Mouse (Mus musculus): ENCODE data around the gene Phc2. TPM values are rescaled to one million over a fixed set of nuclear protein-coding genes. Genes with fewer than 3 reads are reported as not detected.

Gene Phc2
- polyA plus RNA-seq, 1 experiment: 104 TPM

DNA sequence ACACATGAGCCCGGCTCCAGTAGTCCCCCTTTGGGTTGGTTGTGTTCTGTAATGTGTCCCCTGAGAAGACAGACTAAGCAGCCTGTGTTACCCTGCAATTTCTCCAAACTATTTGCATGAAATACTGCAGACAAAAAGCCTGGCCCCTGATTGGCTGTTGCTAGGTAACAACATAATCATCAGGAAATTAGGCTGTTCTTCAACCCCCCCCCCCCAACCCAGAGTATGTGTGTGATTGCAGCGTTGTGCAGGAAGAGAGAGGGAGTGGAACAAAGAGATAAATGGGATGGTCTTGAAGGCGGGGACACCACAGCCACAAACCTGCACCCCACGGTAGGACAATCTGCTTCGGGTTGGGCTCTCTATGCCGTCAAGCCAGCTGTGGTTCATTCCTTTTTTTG is 34.0 kb downstream of the Phc2 start:
- DNase-seq (ENCODE audit: extremely low spot score in 1 of 2, low spot score in 1 of 2): peak in 1 of 2 experiments; percentile 72

- peak; percentile 67 to 75 for DNase-seq (ENCODE audit: extremely low spot score in 1 of 2, low spot score in 1 of 2)
Measured at GRCm38 (mm10) chr4:128688976-128689375, 34.5 kb downstream of the Phc2 start.

DNA sequence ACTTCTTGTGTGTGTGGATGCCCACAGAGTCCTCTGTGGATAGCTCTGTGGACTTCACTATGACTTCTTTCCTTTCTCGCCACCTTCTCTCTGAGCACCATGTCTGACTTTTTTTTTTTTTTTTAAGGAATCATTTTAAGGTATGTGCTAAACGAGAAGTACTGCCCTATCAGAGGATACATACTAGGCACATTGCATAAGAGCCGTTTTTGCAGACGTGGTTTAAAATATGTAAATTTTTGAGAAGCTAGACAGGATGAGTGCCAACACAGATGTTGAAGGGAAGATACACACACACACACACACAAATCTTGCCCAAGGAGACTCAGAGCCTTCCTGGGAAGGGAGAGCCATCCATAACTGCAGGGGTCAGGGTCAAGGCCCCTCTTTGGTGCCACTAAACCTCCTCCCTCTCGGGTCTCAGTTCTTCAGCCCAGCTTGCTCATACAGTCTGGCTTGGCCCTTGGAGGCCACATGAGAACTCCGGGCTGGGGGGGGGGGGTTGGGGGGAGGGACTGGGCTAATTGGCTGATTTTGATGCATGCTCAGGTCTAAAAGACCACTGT is 35.3 kb downstream of the Phc2 start:
- no peak for DNase-seq (ENCODE audit: extremely low spot score in 1 of 2, low spot score in 1 of 2)

- DNase-seq (ENCODE audit: extremely low spot score in 1 of 2, low spot score in 1 of 2): no peak
Measured at GRCm38 (mm10) chr4:128691195-128691594, 36.7 kb downstream of the Phc2 start.

- peak in 1 of 2 experiments; percentile 50 for DNase-seq (ENCODE audit: extremely low spot score in 1 of 2, low spot score in 1 of 2)
Measured at GRCm38 (mm10) chr4:128692149-128692925, 37.8 kb downstream of the Phc2 start.

- no peak for DNase-seq (ENCODE audit: extremely low spot score in 1 of 2, low spot score in 1 of 2)
Measured at GRCm38 (mm10) chr4:128693207-128693606, 38.7 kb downstream of the Phc2 start.

GRCm38 (mm10) chr4:128694315-128694714 is 39.8 kb downstream of the Phc2 start:
- no peak for DNase-seq (ENCODE audit: extremely low spot score in 1 of 2, low spot score in 1 of 2)

- peak in 1 of 2 experiments; percentile 66 for DNase-seq (ENCODE audit: extremely low spot score in 1 of 2, low spot score in 1 of 2)
Measured at GRCm38 (mm10) chr4:128695149-128695548, 40.6 kb downstream of the Phc2 start.

DNA sequence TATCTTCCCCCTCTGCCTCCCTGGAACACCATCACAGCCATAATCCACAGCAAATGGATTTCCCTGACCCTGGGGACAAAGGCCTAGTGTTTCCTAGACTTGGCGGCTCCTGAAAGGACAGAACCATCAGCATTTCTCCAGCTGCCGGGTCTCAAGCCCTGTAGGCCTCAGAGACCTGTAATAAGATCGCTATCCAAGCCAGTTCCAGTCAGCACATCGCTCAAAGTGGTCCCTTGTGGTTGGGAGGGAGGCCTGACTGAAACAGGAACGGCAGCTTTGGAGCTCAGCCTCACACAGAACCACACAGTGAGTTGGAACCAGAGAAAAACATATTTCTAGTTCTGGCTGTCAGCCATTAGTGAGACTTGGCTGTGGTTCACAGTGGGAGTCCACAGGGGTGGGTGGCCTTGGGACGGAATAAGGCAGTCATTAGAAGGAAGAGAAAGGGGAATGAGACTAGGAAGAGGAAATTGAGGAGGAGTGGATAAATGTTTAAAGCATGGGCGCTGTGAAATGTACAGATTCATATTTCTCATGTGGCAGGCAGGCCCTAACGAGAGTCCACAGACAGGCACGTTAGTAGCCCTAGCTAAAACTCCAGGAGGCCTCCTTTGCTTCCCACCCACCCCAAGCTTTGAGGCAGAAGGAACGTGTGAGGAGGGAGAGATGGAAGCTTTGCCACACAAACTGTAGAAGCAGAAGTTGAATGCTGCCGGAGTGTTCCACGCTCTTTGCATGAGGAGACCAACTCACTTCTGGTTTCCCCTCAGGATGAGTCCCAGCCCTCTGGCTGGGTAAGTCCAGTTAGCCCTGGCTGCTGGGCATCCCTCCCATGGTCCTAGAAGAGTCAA is 43.7 kb downstream of the Phc2 start:
- DNase-seq (ENCODE audit: extremely low spot score in 1 of 2, low spot score in 1 of 2): peak; percentile 44 to 82

DNA sequence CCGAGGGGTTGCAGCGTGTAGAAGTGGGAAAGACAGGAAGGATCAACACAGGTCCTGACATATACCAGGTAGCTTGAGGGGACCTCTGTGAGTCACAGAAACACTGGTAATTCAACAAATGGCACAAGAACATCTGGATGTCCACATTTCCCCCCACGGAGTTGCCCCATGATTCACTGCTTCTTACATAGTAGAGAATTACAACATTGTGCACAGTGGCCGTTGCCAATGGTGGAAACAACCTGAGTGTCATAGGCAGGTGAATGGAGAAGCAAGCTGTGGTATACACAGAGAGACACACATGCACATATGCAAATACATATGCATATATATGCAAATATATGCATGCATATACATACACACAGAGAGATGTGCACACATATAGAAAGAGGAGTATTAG is 45.4 kb downstream of the Phc2 start:
- no peak for DNase-seq (ENCODE audit: extremely low spot score in 1 of 2, low spot score in 1 of 2)

DNA sequence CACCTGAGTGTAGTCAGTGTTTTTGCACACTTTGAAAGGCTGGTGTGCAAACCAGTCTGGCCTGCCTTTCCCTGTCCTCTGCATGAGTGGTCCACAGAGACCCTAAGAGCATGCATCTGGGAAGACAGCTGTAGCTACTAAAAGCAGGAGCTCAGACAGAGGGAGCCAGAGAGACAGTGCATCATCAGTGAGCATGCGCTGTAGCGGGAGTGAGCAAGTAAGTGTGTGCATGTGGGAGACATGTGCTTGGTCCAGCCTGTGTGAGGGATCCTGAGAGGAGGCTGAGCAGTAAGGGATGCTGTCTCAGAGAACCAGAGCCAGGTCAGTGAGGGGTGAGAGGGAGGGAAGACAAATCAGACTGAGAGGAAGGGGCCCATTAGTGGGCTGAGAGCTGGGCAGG is 46.0 kb downstream of the Phc2 start:
- DNase-seq (ENCODE audit: extremely low spot score in 1 of 2, low spot score in 1 of 2): no peak

DNA sequence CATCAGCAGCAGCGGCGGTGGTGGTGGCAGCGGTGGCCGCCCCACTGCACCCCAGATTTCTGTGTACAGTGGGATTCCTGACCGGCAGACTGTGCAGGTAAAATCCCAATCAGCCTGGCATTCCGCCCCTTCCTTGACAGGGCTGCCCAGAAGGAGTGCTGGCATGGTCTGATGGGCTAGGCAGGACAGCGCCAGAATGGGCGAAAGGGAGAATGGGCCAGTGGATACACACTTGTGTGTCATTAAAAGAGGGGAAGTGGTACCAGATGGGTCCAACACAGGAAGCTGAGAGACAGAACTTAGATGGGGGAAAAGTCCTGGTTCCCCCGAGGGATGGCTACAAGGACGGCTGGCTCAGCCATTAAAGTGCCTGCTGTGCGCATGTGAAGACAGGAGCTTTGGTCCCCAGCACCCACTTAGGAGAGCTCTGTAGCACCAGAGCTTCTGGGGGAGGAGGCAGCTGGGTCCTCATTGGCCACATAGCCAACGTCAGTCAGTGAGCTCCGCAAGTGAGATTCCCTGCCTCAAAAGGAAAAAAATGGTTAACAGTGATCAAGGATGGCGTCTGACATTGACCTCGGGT is 50.7 kb downstream of the Phc2 start:
- DNase-seq (ENCODE audit: extremely low spot score in 1 of 2, low spot score in 1 of 2): no peak

- no peak for DNase-seq (ENCODE audit: extremely low spot score in 1 of 2, low spot score in 1 of 2)
Measured at GRCm38 (mm10) chr4:128706626-128707025, 52.1 kb downstream of the Phc2 start.

- no peak for DNase-seq (ENCODE audit: extremely low spot score in 1 of 2, low spot score in 1 of 2)
Measured at GRCm38 (mm10) chr4:128707384-128707783, 52.9 kb downstream of the Phc2 start.

DNA sequence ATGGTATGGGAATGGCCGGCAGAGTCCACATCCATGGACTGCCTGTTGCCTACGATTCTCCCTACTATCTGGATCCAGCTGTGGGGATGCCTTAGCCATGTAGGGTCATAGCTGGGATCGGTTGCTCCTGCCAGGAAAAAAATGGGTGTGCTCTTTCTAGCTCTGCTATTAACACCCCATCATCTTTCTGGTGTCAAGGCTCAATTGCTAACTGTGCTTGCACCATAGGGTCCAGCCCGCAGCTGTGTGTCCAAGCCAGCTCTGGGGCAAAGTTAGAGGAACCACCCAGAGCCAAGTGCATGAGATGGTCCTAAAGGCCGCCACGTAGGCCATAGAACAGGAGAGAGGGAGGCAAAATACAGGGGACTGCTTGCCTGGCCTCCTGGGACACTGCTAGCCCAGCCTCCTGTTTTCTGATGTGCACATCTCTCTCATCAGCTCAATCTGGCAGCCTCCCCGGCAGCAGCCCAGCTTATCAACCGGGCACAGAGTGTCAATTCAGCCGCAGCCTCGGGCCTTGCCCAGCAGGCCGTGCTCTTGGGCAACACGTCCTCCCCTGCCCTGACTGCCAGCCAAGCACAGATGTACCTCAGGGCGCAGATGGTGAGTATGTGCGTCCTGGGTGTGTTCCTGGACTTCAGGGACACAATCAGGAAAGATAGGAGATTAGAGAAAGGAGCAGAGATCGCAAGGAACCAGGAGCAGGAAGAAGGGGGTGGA is 54.7 kb downstream of the Phc2 start:
- DNase-seq (ENCODE audit: extremely low spot score in 1 of 2, low spot score in 1 of 2): no peak

GRCm38 (mm10) chr4:128709781-128710166 is 55.3 kb downstream of the Phc2 start:
- DNase-seq (ENCODE audit: extremely low spot score in 1 of 2, low spot score in 1 of 2): no peak

DNA sequence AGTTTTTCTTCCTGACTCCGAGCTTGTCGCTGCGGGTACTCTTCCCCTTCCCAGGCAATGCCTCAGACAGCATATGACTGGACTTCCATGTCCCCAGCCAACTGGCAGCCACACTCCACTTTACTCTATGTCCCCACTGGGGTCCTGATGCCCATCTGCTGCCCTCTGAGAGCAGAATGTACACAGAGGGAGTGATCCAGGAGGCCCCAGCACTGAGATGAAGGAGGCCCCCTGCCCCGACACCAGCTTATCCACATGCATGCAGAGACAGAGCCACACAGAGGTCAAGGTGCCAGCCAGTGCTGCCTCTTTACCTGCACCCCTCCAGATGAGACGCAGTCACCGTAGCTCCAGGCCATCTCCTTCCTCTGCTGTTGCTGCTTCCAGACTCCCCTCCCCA is 55.8 kb downstream of the Phc2 start:
- DNase-seq (ENCODE audit: extremely low spot score in 1 of 2, low spot score in 1 of 2): no peak

- DNase-seq (ENCODE audit: extremely low spot score in 1 of 2, low spot score in 1 of 2): no peak
Measured at GRCm38 (mm10) chr4:128710800-128711199, 56.3 kb downstream of the Phc2 start.

- DNase-seq (ENCODE audit: extremely low spot score in 1 of 2, low spot score in 1 of 2): peak; percentile 88 to 99
Measured at GRCm38 (mm10) chr4:128711455-128712135, 57.1 kb downstream of the Phc2 start.

DNA sequence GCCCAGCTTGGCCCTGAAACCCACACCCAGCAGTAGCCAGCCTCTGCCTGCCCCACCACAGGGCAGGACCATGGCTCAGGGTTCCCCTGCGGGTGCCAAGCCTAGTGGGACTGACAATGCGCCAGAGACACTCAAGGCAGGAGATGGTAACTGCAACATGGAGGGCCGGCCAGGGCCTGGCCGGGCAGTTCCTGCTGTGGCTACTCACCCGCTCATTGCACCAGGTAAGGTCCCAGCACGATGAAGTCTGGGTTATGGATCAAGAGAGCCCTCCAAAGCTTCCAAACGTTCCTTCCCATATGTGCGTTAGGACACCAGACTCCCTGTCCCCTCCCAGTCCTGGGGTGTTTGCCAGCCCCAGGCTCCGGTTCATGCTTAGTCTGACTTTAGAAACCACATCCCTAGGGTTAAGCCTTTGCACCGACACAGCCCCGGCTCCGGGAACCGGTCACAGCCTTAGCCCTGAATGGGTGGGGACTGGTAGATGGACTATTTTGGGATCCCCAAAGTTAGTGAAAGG is 57.7 kb downstream of the Phc2 start:
- no peak for DNase-seq (ENCODE audit: extremely low spot score in 1 of 2, low spot score in 1 of 2)

All from frontal cortex, adult 2 months (tissue).